Mouse (Mus musculus) liver, adult 2 months (tissue): ENCODE measurements at regions not wholly inside any gene's neighbourhood (a gene's known extent, or its start where the extent isn't known, plus 50 kb on each side); places are given as distances from the start of the nearest gene placed in this dataset.

Experiments used
- CTCF ChIP-seq: fragments of 200-500 bp; IDR thresholded peaks from 2 replicates; pipeline ENCODE4 v1.5.1; 2011; ENCODE audit warnings: low read depth, low read length, control low read depth
- POLR2A ChIP-seq: fragments of 200-500 bp; IDR thresholded peaks from 2 replicates; pipeline ENCODE4 v1.6.1; 2011; ENCODE audit warnings: low read length, control low read depth; ENCODE audit not compliant: insufficient read depth; ENCODE audit errors: extremely low read depth

DNA sequence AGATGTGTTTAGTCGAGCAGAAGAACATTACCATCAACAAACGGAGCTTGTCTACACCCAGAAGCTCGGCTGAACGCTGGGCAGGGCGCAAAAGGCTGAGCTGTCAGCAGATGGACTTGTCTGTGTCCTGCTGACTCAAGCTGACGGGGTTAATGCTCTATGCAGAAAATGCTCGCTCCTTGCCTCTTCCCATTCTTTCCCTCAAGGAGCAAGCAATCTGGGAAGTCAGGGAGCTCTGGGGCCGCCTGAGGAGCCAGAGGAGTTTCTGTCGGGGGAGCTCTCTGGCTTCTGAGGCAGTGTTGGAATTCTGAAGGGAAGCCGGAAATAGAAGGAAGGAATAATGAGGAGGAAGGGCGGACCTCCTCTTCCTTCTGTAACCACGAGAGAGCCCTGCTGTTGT, 289.3 kb upstream of the G2e3 start:
- TF ChIP-seq CTCF (no peak), POLR2A (no peak)
